Mouse (Mus musculus): Measurements from ENCODE around the gene Gm10842.

DNA sequence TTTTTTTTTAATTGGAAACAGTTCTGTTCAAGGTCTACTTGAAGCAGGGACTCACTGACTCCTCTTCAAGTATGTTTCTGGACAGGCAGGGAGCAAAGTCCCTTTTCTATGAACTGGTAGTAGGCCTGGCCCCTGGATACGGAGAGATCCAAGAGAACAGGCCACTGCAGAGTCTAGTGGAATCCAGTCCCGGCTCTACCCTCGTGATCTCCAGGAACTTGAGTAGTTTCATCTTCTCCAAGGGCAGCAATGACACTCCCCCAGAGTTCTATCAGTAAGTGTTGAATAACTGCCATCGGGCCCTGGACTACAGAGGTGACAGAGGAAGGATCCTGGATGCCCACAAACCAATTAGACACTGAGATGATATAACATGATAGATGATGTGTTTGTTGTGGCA is 9.2 kb downstream of the Gm10842 start:
- TF ChIP-seq POLR2A (IDR thresholded peaks at IDR 0.05; ENCODE audit: low read depth, low read length) (no peak), CTCF (IDR thresholded peaks at IDR 0.05; ENCODE audit: extremely low read depth, insufficient read length, insufficient replicate concordance, low read depth, low read length) (no peak)

All from small intestine, adult 2 months (tissue).